Mouse (Mus musculus) MEL (cell line): ENCODE measurements around the gene Pard3b. TPM values are rescaled to one million over a fixed set of nuclear protein-coding genes. Genes with fewer than 3 reads are reported as not detected.

Source experiments
- DNase-seq: peaks from one replicate; pipeline ENCODE4 v3.0.0; 2011; ENCODE audit warnings: low read depth, low spot score
- H3K27ac ChIP-seq: 2 replicates; pipeline ENCODE4 v1.5.1; 2012; ENCODE audit warnings: low read depth, mild to moderate bottlenecking, control low read depth, low read length, moderate library complexity; ENCODE audit not compliant: control insufficient read depth
- H3K27me3 ChIP-seq, 2 experiments: fragments of 150-350 bp in 1 of 2; sonication (generic) in 1 of 2; 2 replicates each; pipeline ENCODE4 v1.6.1; 2012; ENCODE audit warnings: low read length in 2 of 2, mild to moderate bottlenecking in 2 of 2, improper control_type of control experiment in 1 of 2, moderate library complexity in 1 of 2; ENCODE audit not compliant: insufficient read depth in 2 of 2, control insufficient read depth in 1 of 2
- H3K36me3 ChIP-seq, 2 experiments: 2 replicates each; pipeline ENCODE4 v1.6.1; 2012 to 2014; ENCODE audit warnings: low read length in 2 of 2, improper control_type of control experiment in 1 of 2, inconsistent platforms in 1 of 2, mild to moderate bottlenecking in 1 of 2; ENCODE audit not compliant: insufficient read depth in 2 of 2, control insufficient read depth in 1 of 2
- H3K4me1 ChIP-seq, 2 experiments: fragments of 150-350 bp in 1 of 2; sonication (generic) in 1 of 2; 2 replicates each; pipeline ENCODE4 v1.6.1; 2012; ENCODE audit warnings: low read length in 2 of 2, improper control_type of control experiment in 1 of 2, mild to moderate bottlenecking in 1 of 2; ENCODE audit not compliant: insufficient read depth in 2 of 2, control insufficient read depth in 1 of 2
- H3K4me3 ChIP-seq, 2 experiments: fragments of 150-350 bp in 1 of 2; sonication (generic) in 1 of 2; 2 replicates each; pipeline ENCODE4 v1.5.1; 2012; ENCODE audit warnings: low read depth in 2 of 2, low read length in 2 of 2, mild to moderate bottlenecking in 2 of 2, moderate library complexity in 2 of 2, control low read depth in 1 of 2, improper control_type of control experiment in 1 of 2; ENCODE audit not compliant: control insufficient read depth in 1 of 2, insufficient read depth in 1 of 2
- H3K79me2 ChIP-seq: 2 replicates; pipeline ENCODE4 v1.6.1; 2012; ENCODE audit warnings: mild to moderate bottlenecking, low read length, moderate library complexity; ENCODE audit not compliant: control insufficient read depth, poor library complexity, insufficient read depth
- H3K9ac ChIP-seq: 2 replicates; pipeline ENCODE4 v1.6.1; 2012; ENCODE audit warnings: low read depth, mild to moderate bottlenecking, control low read depth, low read length, moderate library complexity; ENCODE audit not compliant: control insufficient read depth, poor library complexity, severe bottlenecking
- H3K9me3 ChIP-seq: fragments of 150-350 bp; sonication (generic); replicated peaks from 2 replicates; pipeline ENCODE4 v1.6.1; 2012; ENCODE audit warnings: mild to moderate bottlenecking, low read length, improper control_type of control experiment, moderate library complexity; ENCODE audit not compliant: insufficient read depth
- CHD1 ChIP-seq: IDR thresholded peaks from 2 replicates; pipeline ENCODE4 v1.6.1; 2012; ENCODE audit warnings: low read depth, mild to moderate bottlenecking, inconsistent platforms, low read length, improper control_type of control experiment
- CTCF ChIP-seq, 3 experiments: IDR thresholded peaks in 2 of 3; conservative IDR thresholded peaks in 1 of 3; 2 replicates each; pipeline ENCODE4 v1.5.1; 2011 to 2012; ENCODE audit warnings: low read length in 3 of 3, low read depth in 2 of 3, mild to moderate bottlenecking in 2 of 3, improper control_type of control experiment in 1 of 3, inconsistent platforms in 1 of 3, mixed read lengths in 1 of 3, moderate library complexity in 1 of 3; ENCODE audit not compliant: control insufficient read depth in 1 of 3, insufficient read depth in 1 of 3, poor library complexity in 1 of 3, severe bottlenecking in 1 of 3
- ELF1 ChIP-seq: IDR thresholded peaks from 2 replicates; pipeline ENCODE4 v1.6.1; 2014; ENCODE audit warnings: low read depth, mild to moderate bottlenecking, inconsistent platforms, low read length, improper control_type of control experiment, moderate library complexity
- EP300 ChIP-seq, 2 experiments: IDR thresholded peaks; 2 replicates each; pipeline ENCODE4 v1.6.1; 2011; ENCODE audit warnings: improper control_type of control experiment in 2 of 2, low read length in 2 of 2, low read depth in 1 of 2, mild to moderate bottlenecking in 1 of 2
- GATA1 ChIP-seq: IDR thresholded peaks from 2 replicates; pipeline ENCODE4 v1.6.1; 2011; ENCODE audit warnings: low read depth, low read length, improper control_type of control experiment
- HCFC1 ChIP-seq: IDR thresholded peaks from 2 replicates; pipeline ENCODE4 v1.6.1; 2012; ENCODE audit warnings: low read depth, mild to moderate bottlenecking, inconsistent platforms, low read length, improper control_type of control experiment, moderate library complexity
- KAT2A ChIP-seq: conservative IDR thresholded peaks from 2 replicates; pipeline ENCODE4 v1.6.1; 2012; ENCODE audit warnings: low read depth, low read length, improper control_type of control experiment, inconsistent platforms
- MAZ ChIP-seq: IDR thresholded peaks from 2 replicates; pipeline ENCODE4 v1.6.1; 2012; ENCODE audit warnings: low read depth, mild to moderate bottlenecking, inconsistent platforms, low read length, improper control_type of control experiment
- MEF2A ChIP-seq: IDR thresholded peaks from 2 replicates; pipeline ENCODE4 v1.6.1; 2014; ENCODE audit warnings: low read depth, mild to moderate bottlenecking, inconsistent platforms, low read length, improper control_type of control experiment; ENCODE audit not compliant: poor library complexity, insufficient replicate concordance, severe bottlenecking; ENCODE audit errors: extremely low read depth
- MXI1 ChIP-seq: IDR thresholded peaks from 2 replicates; pipeline ENCODE4 v1.6.1; 2011; ENCODE audit warnings: mild to moderate bottlenecking, low read depth, low read length, improper control_type of control experiment
- MYB ChIP-seq: IDR thresholded peaks from 2 replicates; pipeline ENCODE4 v1.6.1; 2011; ENCODE audit warnings: mild to moderate bottlenecking, low read depth, low read length, improper control_type of control experiment
- MYC ChIP-seq: IDR thresholded peaks from 2 replicates; pipeline ENCODE4 v1.6.1; 2011; ENCODE audit warnings: low read depth, mild to moderate bottlenecking, low read length, improper control_type of control experiment, moderate library complexity
- NELFE ChIP-seq: IDR thresholded peaks from 2 replicates; pipeline ENCODE4 v1.6.1; 2011; ENCODE audit warnings: low read depth, low read length, improper control_type of control experiment
- NRF1 ChIP-seq: IDR thresholded peaks from 2 replicates; pipeline ENCODE4 v1.6.1; 2014; ENCODE audit warnings: low read depth, mild to moderate bottlenecking, inconsistent platforms, low read length, improper control_type of control experiment, moderate library complexity; ENCODE audit not compliant: poor library complexity, insufficient read depth, severe bottlenecking
- POLR2A ChIP-seq, 2 experiments: IDR thresholded peaks; 2 replicates each; pipeline ENCODE4 v1.6.1; 2011 to 2012; ENCODE audit warnings: low read length in 2 of 2, mild to moderate bottlenecking in 2 of 2, control low read depth in 1 of 2, improper control_type of control experiment in 1 of 2, low read depth in 1 of 2, moderate library complexity in 1 of 2; ENCODE audit not compliant: control insufficient read depth in 1 of 2, insufficient read depth in 1 of 2, poor library complexity in 1 of 2
- RCOR1 ChIP-seq: IDR thresholded peaks from 2 replicates; pipeline ENCODE4 v1.6.1; 2012; ENCODE audit warnings: low read depth, mild to moderate bottlenecking, inconsistent platforms, low read length, improper control_type of control experiment
- SMC3 ChIP-seq: IDR thresholded peaks from 2 replicates; pipeline ENCODE4 v1.6.1; 2011; ENCODE audit warnings: low read depth, low read length, improper control_type of control experiment
- TCF12 ChIP-seq: IDR thresholded peaks from 2 replicates; pipeline ENCODE4 v1.6.1; 2014; ENCODE audit warnings: low read depth, mild to moderate bottlenecking, inconsistent platforms, low read length, improper control_type of control experiment, moderate library complexity
- ZC3H11A ChIP-seq: IDR thresholded peaks from 2 replicates; pipeline ENCODE4 v1.6.1; 2012; ENCODE audit warnings: low read depth, mild to moderate bottlenecking, inconsistent platforms, low read length, improper control_type of control experiment
- ZMIZ1 ChIP-seq: IDR thresholded peaks from 2 replicates; pipeline ENCODE4 v1.6.1; 2012; ENCODE audit warnings: low read depth, mild to moderate bottlenecking, inconsistent platforms, low read length, improper control_type of control experiment, moderate library complexity
- polyA plus RNA-seq, 2 experiments: library from polyadenylated mRNA; stranded (reverse) in 1 of 2; unstranded in 1 of 2; fragments of >175 nt in 1 of 2; fragments of >200 nt in 1 of 2; gene quantifications; 2 replicates each; pipeline versions ENCODE4 v1.2.1 to v1.2.4; 2012; ENCODE audit warnings: low replicate concordance in 2 of 2, low read depth in 1 of 2; ENCODE audit not compliant: insufficient read length in 2 of 2, insufficient read depth in 1 of 2, missing spikeins in 1 of 2
- total RNA-seq: library from RNA; depleted of rRNA; stranded (reverse); fragments of 300-350 nt; gene quantifications from 2 replicates; pipeline ENCODE4 v1.2.3, GENCODE M21; 2012

Gene Pard3b
- total and polyA plus RNA-seq, 3 experiments: not detected

DNA sequence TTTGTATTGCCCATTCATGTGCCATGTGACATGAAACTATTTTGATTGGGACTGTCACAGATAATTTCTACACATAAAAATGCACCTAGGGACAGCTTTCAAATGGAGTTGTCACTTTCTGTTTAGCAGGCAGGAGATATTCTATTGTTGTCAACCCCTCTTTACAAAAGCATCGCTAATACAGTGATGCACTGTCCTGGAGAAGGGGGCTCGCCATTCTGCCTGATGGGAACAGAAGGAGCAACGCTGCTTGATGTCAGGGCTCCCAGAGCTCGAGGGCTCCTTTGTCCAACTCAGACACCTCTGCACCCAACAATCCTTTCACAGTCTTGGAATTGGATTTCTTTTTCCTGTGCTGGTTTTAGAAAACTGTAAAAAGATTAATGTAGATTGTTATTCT lies 871.9 kb downstream of the Pard3b start:
- Histone ChIP-seq H3K79me2 (no peaks in the 10 kb centered on the region), H3K27me3 (no peaks in the 10 kb centered on the region), H3K4me1 (no peaks in the 10 kb centered on the region), H3K4me3 (no peak overlapping the region), H3K36me3 (no peaks in the 10 kb centered on the region), H3K9ac (no peak overlapping the region), H3K9me3 (no peaks in the 10 kb centered on the region), H3K27ac (no peak overlapping the region)
- DNase-seq: no peak
- no peak for TF ChIP-seq HCFC1
- TF ChIP-seq GATA1: no peak
- TF ChIP-seq TCF12: no peak
- TF ChIP-seq EP300 (IDR thresholded peaks at IDR 0.05; ENCODE audit: low read depth in 1 of 2, low read length in 2 of 2): no peak
- no peak for TF ChIP-seq NRF1

- H3K27ac ChIP-seq: no peak overlapping the region
- no peaks in the 10 kb centered on the region for H3K79me2 ChIP-seq
- no peaks in the 10 kb centered on the region for H3K36me3 ChIP-seq
- no peaks in the 10 kb centered on the region for H3K27me3 ChIP-seq
- no peaks in the 10 kb centered on the region for H3K4me1 ChIP-seq
- no peaks in the 10 kb centered on the region for H3K9me3 ChIP-seq
- no peak overlapping the region for H3K9ac ChIP-seq
- TF ChIP-seq HCFC1 (no peak), NRF1 (no peak), KAT2A (no peak), MAZ (no peak), MYC (no peak), CTCF (IDR thresholded peaks at IDR 0.05 in 2 of 3, conservative IDR thresholded peaks at IDR 0.05 in 1 of 3; ENCODE audit: control insufficient read depth in 1 of 3, insufficient read depth in 1 of 3, low read depth in 2 of 3, low read length in 3 of 3, poor library complexity in 1 of 3, severe bottlenecking in 1 of 3) (no peak), ELF1 (no peak), POLR2A (IDR thresholded peaks at IDR 0.05; ENCODE audit: control insufficient read depth in 1 of 2, insufficient read depth in 1 of 2, low read depth in 1 of 2, low read length in 2 of 2, poor library complexity in 1 of 2) (no peak), ZC3H11A (no peak), NELFE (no peak), ZMIZ1 (no peak), SMC3 (no peak), RCOR1 (no peak), EP300 (IDR thresholded peaks at IDR 0.05; ENCODE audit: low read depth in 1 of 2, low read length in 2 of 2) (no peak), MXI1 (no peak), TCF12 (no peak), CHD1 (no peak), MYB (no peak), MEF2A (no peak)
- H3K4me3 ChIP-seq: no peak overlapping the region
- no peak for DNase-seq
Measured at GRCm38 (mm10) chr1:62511681-62512080, 873.1 kb downstream of the Pard3b start.
